Mouse (Mus musculus) urinary bladder, adult 2 months (tissue): ENCODE data around the gene Frmpd4. TPM values are rescaled to one million over a fixed set of nuclear protein-coding genes. Genes with fewer than 3 reads are reported as not detected.
A peak's percentile ranks its signal among the peaks of the same experiment; 100 is the strongest.

Experiments
- DNase-seq: peaks from one replicate; pipeline ENCODE4 v3.0.0; 2022; ENCODE audit warnings: low spot score
- polyA plus RNA-seq: library from polyadenylated mRNA; depleted of rRNA; stranded (reverse); fragments of >200 nt; gene quantifications from 2 replicates; pipeline ENCODE4 v1.2.3, GENCODE M21; 2012

The Frmpd4 gene
- polyA plus RNA-seq, 1 experiment, result 0.32 TPM

DNA sequence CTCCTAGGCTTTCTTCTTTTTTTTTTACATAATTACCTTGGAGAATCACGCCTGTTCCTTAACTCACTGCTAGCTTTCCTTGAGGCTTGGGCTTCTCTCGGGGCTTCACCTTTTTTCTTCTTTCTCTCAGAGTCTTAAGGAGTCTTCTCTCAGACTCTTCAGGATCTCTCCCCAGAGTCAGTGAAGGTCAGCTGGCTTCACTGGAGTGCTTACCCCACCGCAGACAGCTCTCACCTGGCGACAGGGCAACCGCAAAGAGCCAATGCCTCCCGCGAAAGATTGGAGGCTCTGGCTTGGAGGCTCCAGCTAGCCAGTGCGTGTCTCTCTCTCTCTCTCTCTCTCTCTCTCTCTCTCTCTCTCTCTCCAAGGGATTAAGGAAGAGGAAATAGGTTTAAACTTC, 453.0 kb downstream of the Frmpd4 start:
- no peak for DNase-seq

- no peak for DNase-seq
These were observed 453.5 kb downstream of the Frmpd4 start for GRCm38 (mm10) chrX:168123589-168123965.

DNA sequence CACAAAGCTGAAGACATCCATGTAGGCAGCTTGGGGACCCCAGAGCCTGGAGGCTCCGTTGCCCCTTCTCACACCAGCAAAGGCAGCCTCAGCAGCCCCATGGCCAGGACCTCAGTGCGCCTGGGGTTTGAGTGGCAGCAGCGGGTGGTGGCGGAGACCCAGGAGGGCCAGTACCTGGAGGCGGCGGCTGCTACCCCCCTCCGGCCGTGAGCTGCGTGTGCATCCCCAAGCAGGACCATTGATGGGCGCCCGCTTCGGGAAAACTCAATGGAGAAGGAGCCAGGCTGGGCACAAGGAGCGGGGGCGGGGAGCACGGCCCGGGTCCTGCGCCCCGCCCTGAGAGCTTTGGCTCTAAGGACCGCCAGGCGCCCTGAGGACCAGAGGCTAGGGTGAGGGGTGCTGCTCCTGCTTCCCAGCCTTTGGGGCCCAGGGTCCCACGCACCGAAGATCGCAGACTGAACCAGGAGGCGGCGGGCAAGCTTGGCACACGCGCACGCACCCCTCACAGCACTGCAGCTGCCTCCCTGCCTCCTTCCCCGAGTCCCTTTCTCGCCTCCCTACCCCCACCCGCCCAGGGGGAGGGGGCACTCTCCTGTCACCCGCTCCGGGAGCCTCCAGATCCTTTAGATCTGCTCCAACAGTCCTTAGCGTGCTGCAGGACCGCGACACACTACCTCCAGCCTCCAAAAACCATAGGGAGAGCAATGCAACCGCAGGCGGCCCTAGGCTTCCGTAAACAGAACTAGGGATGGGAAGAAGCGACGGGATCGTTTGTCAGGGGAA, 454.0 kb downstream of the Frmpd4 start:
- no peak for DNase-seq

GRCm38 (mm10) chrX:168041589-168041988, 535.4 kb downstream of the Frmpd4 start:
- DNase-seq, result no peak

GRCm38 (mm10) chrX:168020574-168021145, 556.4 kb downstream of the Frmpd4 start:
- no peak for DNase-seq

DNA sequence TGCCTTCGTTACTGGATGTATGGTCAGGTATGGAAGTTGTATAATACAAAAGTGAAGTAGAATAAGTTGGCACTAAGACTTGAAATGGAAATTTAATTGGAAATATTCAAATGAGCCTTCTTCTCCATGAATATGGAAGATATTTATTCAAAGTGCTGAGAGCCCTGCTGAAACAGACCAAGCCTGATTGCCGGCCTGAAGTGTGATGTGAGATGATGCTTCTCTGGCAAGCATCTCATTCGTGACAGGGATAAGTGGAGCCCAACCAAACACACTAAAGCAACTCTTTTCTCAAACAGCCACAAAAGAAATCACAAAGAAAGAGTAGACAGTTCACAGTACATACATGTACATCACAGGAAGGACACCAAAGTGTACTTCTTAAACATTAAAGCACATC, 559.2 kb downstream of the Frmpd4 start:
- no peak for DNase-seq

DNA sequence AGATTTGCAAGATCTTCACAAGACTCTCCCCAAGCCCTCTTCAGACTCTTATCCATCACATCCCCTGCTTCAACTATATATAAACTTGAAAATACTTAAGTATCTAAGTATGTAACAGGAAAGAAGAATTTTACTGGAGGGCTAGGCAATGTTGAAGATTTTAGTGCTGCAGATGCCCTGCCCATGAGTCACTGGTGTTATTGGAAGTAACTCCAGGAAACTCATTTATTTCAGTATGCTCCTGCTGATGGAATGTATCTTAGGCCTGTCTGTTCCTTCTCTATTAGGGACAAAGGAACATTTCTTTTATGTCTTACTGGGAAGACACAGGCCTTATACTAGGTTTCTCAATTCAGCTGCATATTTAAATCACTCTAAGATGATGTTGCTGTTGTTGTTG, 592.2 kb downstream of the Frmpd4 start:
- DNase-seq, result no peak

- DNase-seq, result no peak
These were observed 625.8 kb downstream of the Frmpd4 start for GRCm38 (mm10) chrX:167951207-167951606.

GRCm38 (mm10) chrX:167909483-167909882, 667.5 kb downstream of the Frmpd4 start:
- DNase-seq, result no peak

DNA sequence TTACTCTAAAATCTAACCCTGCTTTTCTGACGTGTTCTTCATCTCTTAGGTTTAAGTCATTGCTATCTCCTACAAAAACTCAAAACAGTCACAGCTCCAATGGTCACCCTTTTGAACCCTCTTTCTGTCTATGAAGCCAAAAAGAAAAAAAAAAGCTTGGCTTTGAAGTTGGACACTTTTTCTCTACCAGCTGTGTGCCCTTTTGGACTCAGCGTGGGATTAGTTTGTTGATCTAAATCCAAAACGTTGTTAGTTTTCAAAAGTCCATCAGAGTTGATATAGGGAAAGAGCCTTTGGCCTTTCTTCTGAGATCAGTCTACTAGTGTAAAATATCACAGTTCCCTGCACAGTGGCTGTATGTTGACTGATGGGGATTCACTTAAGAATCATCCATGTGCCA, 676.0 kb downstream of the Frmpd4 start:
- DNase-seq, result no peak

- DNase-seq, result no peak
These were observed 722.2 kb downstream of the Frmpd4 start for GRCm38 (mm10) chrX:167854821-167855220.

DNA sequence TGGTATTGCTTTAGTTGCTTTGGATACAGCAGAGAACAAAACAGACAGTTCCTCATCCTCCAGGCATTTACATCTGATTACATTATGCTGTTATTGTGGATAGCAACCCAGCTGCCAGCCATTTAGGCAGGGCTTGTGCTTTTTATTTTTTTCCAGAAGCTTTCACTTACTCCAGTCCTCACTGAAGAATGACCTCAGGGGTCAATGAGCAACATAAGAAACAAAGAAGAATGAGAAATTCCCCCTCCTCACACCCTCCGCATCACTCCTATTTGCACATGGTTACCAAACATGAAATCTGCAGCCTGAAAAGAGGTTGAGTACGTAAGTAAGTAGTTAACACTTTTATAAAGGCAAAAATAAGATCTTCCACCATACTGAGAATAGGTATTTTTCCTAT, 744.5 kb downstream of the Frmpd4 start:
- no peak for DNase-seq

DNA sequence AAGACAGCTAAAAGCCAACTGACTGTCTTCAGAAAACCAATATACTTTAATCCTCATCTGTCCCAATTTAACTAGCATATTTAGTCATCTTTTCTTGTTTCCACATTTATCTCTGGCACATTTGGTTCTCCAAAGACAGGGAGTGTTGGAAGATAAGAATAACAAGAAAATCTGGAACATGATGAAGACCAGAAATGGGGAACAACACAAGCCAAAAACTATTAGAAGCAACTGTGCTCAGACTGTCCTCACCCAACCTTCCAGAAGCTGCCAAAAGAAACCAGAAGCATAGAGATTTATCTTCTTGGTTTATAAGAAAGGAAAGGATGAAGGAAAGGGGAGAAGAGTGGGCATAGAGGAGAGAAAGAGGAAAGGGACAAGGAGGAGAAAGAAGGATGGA, 748.6 kb downstream of the Frmpd4 start:
- DNase-seq, result no peak

- no peak for DNase-seq
These were observed 759.7 kb downstream of the Frmpd4 start for GRCm38 (mm10) chrX:167817363-167817762.

DNA sequence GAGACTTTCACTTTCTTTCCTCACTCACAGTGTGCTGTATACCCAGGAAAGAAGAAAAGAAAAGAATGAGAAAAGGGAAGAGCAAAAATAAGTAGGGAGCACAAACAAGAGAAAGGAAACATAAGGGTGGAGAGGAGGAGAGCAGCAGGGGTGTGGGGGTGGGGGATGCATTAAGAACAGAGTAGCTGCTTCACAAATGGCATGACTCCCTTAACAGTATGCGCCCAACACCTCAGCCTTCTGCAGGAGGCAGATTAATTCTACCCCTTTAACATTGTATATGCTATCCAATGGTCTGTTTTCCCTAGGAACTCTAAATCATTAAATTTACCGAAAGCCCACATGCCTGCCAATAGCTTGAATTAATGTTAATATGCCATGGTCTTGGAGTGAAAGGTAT, 766.9 kb downstream of the Frmpd4 start:
- no peak for DNase-seq

GRCm38 (mm10) chrX:167808572-167808971, 768.5 kb downstream of the Frmpd4 start:
- no peak for DNase-seq

- no peak for DNase-seq
These were observed 788.3 kb downstream of the Frmpd4 start for GRCm38 (mm10) chrX:167788737-167789136.

DNA sequence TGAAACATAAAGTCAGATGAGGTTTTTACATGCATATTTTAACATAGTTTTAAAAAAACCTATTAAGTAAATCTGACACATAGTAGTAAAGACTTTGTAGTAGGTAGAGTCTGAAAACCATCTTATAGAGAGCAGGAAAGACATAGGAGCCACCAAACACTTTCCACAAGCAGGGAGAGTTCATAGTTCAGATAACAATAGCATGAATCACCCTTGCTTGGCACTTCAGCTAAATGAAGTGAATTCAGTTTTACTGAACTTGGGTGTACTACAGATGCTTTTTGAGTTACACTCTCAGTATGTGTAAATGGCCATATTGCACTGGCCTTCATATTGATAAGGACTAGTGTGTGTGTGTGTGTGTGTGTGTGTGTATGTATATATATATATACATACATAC, 793.5 kb downstream of the Frmpd4 start:
- DNase-seq, result no peak

DNA sequence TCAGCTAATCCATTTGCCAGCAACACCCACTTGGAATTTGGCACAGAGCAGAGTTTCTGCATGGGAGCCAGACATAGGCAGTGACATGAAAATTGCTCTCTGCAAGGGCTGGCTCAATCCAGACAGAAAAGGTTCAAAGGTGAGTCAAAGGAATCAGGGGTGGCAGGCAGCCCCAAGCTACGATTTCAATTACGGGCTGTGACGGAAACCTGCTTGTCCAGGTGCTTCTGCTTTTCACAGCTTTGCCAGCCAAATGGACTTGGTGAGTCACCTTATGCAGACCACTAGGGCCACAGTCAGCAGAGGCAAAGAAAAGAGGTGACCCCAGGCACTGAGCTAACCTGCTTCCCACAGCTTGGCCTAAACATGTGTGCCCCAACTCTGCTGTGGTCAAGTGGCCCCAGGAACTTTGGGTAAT, 857.5 kb downstream of the Frmpd4 start:
- peak; percentile 17 for DNase-seq

DNA sequence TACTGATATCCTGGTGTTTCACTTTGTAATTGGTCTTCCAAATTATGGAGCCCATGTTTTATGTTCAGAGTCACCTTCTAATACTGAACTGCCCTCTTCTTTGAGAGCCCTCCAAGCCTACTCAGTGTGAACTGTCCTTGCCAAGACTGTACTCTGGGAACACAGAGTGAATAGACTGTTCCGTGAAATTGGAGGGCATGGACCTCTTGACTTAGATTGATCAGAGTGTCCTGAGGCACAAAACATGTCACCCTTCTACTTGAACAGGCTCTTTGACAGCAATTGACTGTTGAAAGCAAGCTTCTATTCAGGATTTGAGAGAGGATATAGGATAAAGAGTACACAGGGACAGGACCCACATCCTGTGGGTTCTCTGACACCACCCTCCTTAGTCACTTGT, 857.9 kb downstream of the Frmpd4 start:
- DNase-seq, result no peak

GRCm38 (mm10) chrX:167654806-167655495, 922.1 kb downstream of the Frmpd4 start:
- DNase-seq, result no peak

DNA sequence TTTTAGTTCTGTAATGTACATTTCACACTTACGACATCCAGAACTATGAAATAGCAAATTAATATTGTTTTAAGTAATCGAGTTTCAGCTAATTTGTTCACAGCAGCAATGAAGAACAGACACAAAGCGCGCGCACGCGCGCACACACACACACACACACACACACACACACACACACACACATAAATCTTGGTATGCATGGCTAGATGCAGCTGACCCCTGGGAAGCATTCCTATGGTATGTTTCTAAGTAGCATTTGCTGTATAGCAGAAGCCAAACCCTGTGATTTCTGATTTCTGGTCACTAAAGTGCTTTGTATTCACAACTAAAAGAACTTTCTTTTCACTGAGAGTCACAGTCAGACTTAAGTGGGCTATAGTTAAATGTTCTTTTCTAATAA, 922.8 kb downstream of the Frmpd4 start:
- no peak for DNase-seq

DNA sequence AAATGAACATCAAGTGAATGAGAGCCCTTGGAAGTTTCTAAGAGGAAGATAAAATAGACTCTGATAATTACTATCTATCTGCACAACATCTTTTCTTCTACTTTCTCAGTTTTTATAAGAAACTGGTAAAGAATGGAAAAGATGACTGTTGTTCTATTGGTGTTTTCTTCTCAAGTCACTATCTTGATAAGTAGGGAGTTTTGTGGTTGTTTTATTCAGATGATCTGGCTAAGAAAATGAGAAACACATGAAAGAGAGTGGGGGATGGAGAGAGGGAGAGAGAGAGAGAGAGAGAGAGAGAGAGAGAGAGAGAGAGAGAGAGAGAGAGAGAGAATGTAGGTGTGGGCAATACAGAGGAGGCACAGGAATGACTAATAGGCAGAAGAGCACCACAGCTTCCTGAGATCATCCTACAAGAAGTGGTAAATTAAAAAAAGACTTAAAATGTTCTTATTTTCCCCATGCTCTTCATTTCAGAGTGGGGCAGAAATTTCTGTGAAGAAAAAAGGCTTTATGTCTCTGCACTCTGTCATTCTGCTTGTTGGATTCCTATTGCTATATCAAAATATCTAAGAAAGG, 979.3 kb downstream of the Frmpd4 start:
- DNase-seq, result no peak
